Mouse (Mus musculus): ENCODE measurements at regions not wholly inside any gene's neighbourhood (a gene's known extent, or its start where the extent isn't known, plus 50 kb on each side); places are given as distances from the start of the nearest gene placed in this dataset.

DNA sequence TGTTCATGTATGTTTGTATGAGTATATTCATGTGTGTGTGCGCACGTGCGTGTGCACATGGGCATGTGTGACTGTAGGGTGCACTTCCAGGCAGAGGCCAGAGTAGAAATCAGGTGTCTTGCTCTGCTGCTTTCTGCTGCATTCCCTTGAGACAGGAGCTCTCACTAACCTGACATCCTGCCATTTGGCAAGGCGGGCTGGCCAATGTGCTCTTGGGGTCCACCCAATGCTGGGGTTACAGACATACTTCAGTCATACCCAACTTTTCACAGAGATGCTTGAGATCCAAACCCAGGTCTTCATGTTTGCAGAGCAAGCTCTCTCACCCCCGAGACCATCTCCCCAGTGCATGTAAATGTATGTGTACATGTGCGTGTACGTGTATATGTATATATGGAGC is 120.2 kb upstream of the Mvb12b start:
- Histone ChIP-seq H3K27me3 (ENCODE audit: insufficient read depth, low read length) (no peaks in the 10 kb centered on the region), H3K4me1 (ENCODE audit: insufficient read depth, low read depth, low read length) (no peaks in the 10 kb centered on the region), H3K9me3 (replicated peaks) (no peaks in the 10 kb centered on the region), H3K36me3 (replicated peaks) (no peaks in the 10 kb centered on the region), H3K4me3 (ENCODE audit: low read depth, low read length) (no peak overlapping the region)
- ATAC-seq (ENCODE audit: extremely low read depth, insufficient number of reproducible peaks, low FRiP score, poor library complexity, severe bottlenecking) (no peak), DNase-seq (ENCODE audit: low spot score) (no peak)
- TF ChIP-seq TAL1 (conservative IDR thresholded peaks at IDR 0.05; ENCODE audit: low read depth, low read length), result no peak
- no peak for TF ChIP-seq GATA1 (IDR thresholded peaks at IDR 0.05; ENCODE audit: borderline replicate concordance, low read length)
- no peak for TF ChIP-seq POLR2AphosphoS5 (IDR thresholded peaks at IDR 0.05; ENCODE audit: insufficient replicate concordance, low read depth, low read length)
- TF ChIP-seq CTCF (IDR thresholded peaks at IDR 0.05; ENCODE audit: low read depth, low read length), result no peak
- TF ChIP-seq GATA2 (IDR thresholded peaks at IDR 0.05; ENCODE audit: borderline replicate concordance, low read depth, low read length), result no peak

DNA sequence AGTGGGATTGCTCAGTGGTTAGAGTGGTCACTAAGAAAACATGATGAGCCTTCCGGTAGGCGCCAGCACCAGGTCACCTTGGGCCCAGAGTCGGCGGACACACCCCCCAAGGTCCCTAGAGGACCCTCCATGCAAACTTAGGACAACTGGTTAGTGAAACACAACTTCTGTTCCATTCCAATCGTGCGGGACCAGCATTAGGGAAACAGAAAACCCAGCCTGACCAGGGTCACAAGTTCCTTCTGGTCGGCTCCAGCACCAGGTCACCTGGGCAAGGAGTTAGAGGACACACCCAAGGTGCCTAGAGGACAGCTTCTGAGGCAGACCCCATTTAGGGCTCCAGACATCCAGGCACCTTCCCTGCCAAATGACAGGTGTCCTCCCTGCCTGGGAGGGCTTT is 109.4 kb upstream of the Mvb12b start:
- Histone ChIP-seq H3K9me3 (replicated peaks) (no peaks in the 10 kb centered on the region), H3K36me3 (replicated peaks) (no peaks in the 10 kb centered on the region), H3K4me1 (ENCODE audit: insufficient read depth, low read depth, low read length) (no peaks in the 10 kb centered on the region), H3K4me3 (ENCODE audit: low read depth, low read length) (no peak overlapping the region), H3K27me3 (ENCODE audit: insufficient read depth, low read length) (peaks cover 4% of the 10 kb centered on the region; the same call in 1 of the 2 replicates)
- ATAC-seq (ENCODE audit: extremely low read depth, insufficient number of reproducible peaks, low FRiP score, poor library complexity, severe bottlenecking), result no peak
- TF ChIP-seq TAL1 (conservative IDR thresholded peaks at IDR 0.05; ENCODE audit: low read depth, low read length), result no peak
- TF ChIP-seq POLR2AphosphoS5 (IDR thresholded peaks at IDR 0.05; ENCODE audit: insufficient replicate concordance, low read depth, low read length), result no peak
- no peak for TF ChIP-seq CTCF (IDR thresholded peaks at IDR 0.05; ENCODE audit: low read depth, low read length)
- no peak for TF ChIP-seq GATA2 (IDR thresholded peaks at IDR 0.05; ENCODE audit: borderline replicate concordance, low read depth, low read length)
- TF ChIP-seq GATA1 (IDR thresholded peaks at IDR 0.05; ENCODE audit: borderline replicate concordance, low read length), result no peak
- no peak for DNase-seq (ENCODE audit: low spot score)

DNA sequence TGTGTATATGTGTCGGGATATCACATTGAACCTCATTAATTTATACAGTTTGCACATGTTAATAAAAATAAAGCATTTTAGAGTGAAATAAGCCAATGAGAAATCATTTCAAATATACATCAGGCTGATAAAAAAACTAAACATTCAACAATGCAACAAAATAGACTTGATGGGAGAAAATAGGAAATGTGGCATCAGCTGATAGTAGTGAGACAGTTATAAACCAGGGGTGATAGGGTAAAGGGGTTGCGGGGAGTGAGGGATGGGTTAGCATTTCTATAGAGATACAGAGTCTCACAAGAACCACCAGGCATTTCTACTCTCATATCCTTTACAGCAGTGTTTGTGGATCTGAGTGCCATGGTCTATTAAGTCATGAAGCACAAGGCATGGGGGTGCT is 108.6 kb upstream of the Mvb12b start:
- H3K4me3 ChIP-seq (ENCODE audit: low read depth, low read length), result no peak overlapping the region
- no peak for TF ChIP-seq TAL1 (conservative IDR thresholded peaks at IDR 0.05; ENCODE audit: low read depth, low read length)
- no peak for TF ChIP-seq GATA2 (IDR thresholded peaks at IDR 0.05; ENCODE audit: borderline replicate concordance, low read depth, low read length)
- no peak for TF ChIP-seq GATA1 (IDR thresholded peaks at IDR 0.05; ENCODE audit: borderline replicate concordance, low read length)
- TF ChIP-seq POLR2AphosphoS5 (IDR thresholded peaks at IDR 0.05; ENCODE audit: insufficient replicate concordance, low read depth, low read length), result no peak
- TF ChIP-seq CTCF (IDR thresholded peaks at IDR 0.05; ENCODE audit: low read depth, low read length), result no peak
- no peaks in the 10 kb centered on the region for H3K4me1 ChIP-seq (ENCODE audit: insufficient read depth, low read depth, low read length)
- DNase-seq (ENCODE audit: low spot score) (no peak), ATAC-seq (ENCODE audit: extremely low read depth, insufficient number of reproducible peaks, low FRiP score, poor library complexity, severe bottlenecking) (no peak)
- no peaks in the 10 kb centered on the region for H3K36me3 ChIP-seq (replicated peaks)
- no peaks in the 10 kb centered on the region for H3K9me3 ChIP-seq (replicated peaks)
- peaks cover 4% of the 10 kb centered on the region; the same call in 1 of the 2 replicates for H3K27me3 ChIP-seq (ENCODE audit: insufficient read depth, low read length)

DNA sequence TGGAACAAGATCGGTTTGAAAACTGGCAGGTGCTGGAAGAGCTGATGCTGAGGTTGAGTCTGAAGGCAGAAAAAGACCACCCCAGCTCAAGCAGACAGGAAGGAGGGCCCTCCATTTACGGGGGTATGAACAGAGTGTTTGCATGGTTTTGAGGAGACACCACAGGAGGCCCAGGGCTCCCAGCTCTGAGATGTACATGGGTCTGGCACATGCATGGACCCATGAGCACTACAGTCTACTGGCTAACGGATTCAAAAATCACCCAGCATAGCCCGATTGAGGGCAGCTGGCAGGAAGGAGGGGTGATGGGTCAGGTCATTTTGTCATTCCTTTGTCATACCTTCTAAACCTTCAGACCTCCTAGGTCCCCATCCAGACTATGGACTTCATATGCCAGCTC is 103.6 kb upstream of the Mvb12b start:
- H3K4me1 ChIP-seq (ENCODE audit: insufficient read depth, low read depth, low read length), result no peaks in the 10 kb centered on the region
- H3K36me3 ChIP-seq (replicated peaks), result no peaks in the 10 kb centered on the region
- H3K9me3 ChIP-seq (replicated peaks), result no peaks in the 10 kb centered on the region
- ATAC-seq (ENCODE audit: extremely low read depth, insufficient number of reproducible peaks, low FRiP score, poor library complexity, severe bottlenecking) (no peak), DNase-seq (ENCODE audit: low spot score) (no peak)
- no peak for TF ChIP-seq CTCF (IDR thresholded peaks at IDR 0.05; ENCODE audit: low read depth, low read length)
- TF ChIP-seq POLR2AphosphoS5 (IDR thresholded peaks at IDR 0.05; ENCODE audit: insufficient replicate concordance, low read depth, low read length), result no peak
- TF ChIP-seq GATA1 (IDR thresholded peaks at IDR 0.05; ENCODE audit: borderline replicate concordance, low read length), result no peak
- no peak for TF ChIP-seq TAL1 (conservative IDR thresholded peaks at IDR 0.05; ENCODE audit: low read depth, low read length)
- TF ChIP-seq GATA2 (IDR thresholded peaks at IDR 0.05; ENCODE audit: borderline replicate concordance, low read depth, low read length), result no peak
- H3K4me3 ChIP-seq (ENCODE audit: low read depth, low read length), result no peak overlapping the region
- peaks cover 14% of the 10 kb centered on the region for H3K27me3 ChIP-seq (ENCODE audit: insufficient read depth, low read length)

DNA sequence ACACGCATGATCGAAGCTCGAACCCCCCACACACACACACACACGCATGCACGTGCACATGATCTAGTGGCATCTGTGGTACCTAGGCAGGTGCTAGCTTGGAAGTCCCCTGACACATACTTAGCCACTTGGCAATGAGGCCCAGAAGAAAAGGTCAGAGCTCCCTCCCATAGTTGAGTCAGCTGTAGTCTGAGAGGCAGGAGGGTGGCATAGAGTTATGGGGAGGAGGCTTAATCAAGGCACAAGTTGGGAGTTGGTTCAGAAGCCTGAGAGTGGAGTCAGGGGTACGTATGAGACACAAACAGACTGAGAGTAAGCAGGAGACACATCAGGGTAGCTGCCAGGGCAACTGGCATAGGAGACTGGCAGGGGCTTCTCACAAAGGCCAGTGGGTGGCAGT is 103.0 kb upstream of the Mvb12b start:
- no peak for ATAC-seq (ENCODE audit: extremely low read depth, insufficient number of reproducible peaks, low FRiP score, poor library complexity, severe bottlenecking)
- no peaks in the 10 kb centered on the region for H3K9me3 ChIP-seq (replicated peaks)
- H3K27me3 ChIP-seq (ENCODE audit: insufficient read depth, low read length), result peaks cover 14% of the 10 kb centered on the region
- H3K4me1 ChIP-seq (ENCODE audit: insufficient read depth, low read depth, low read length), result no peaks in the 10 kb centered on the region
- no peaks in the 10 kb centered on the region for H3K36me3 ChIP-seq (replicated peaks)
- DNase-seq (ENCODE audit: low spot score), result no peak
- TF ChIP-seq CTCF (IDR thresholded peaks at IDR 0.05; ENCODE audit: low read depth, low read length) (no peak), POLR2AphosphoS5 (IDR thresholded peaks at IDR 0.05; ENCODE audit: insufficient replicate concordance, low read depth, low read length) (no peak), GATA2 (IDR thresholded peaks at IDR 0.05; ENCODE audit: borderline replicate concordance, low read depth, low read length) (no peak)
- no peak overlapping the region for H3K4me3 ChIP-seq (ENCODE audit: low read depth, low read length)

DNA sequence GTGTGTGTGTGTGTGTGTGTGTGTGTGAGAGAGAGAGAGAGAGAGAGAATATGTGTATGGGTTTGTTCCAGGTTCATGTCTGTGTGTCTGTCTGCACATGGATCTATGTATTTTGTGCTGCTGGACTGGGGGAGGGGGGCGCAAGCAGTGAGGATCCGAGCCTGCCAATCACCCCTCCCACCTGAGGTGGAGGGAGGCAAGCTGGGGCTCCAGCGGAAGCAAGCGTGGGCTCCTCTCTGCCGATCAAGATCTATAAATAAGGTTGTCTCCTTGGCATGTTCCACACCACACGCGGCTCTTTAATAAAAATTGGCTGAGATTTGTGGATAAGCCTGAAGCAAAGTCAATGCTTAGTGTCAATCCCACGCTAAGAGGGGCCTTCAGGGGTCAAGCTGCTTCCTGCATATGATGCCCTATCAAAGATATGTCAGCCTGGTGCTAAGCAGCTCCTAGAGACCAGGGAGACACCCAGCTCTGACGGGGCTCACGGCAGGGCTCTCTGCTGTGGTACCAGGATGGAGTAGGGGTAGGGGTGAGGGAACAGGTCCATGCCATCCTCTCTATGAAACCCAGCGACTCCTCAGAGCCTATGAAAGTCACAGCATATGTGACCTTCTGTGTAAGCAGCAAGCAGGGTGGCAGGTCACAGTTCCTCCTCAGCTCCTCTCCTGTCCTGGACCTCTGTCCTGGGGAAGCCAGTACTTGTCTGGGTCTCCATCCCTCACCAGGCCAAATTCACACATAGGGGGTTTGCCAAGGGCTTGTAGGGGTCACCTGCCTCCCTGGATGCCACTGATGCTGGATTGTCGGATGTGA is 102.0 kb upstream of the Mvb12b start:
- DNase-seq (ENCODE audit: low spot score) (no peak), ATAC-seq (ENCODE audit: extremely low read depth, insufficient number of reproducible peaks, low FRiP score, poor library complexity, severe bottlenecking) (no peak)
- H3K4me1 ChIP-seq (ENCODE audit: insufficient read depth, low read depth, low read length), result no peaks in the 10 kb centered on the region
- H3K4me3 ChIP-seq (ENCODE audit: low read depth, low read length), result no peak overlapping the region
- H3K36me3 ChIP-seq (replicated peaks), result no peaks in the 10 kb centered on the region
- no peak for TF ChIP-seq GATA2 (IDR thresholded peaks at IDR 0.05; ENCODE audit: borderline replicate concordance, low read depth, low read length)
- TF ChIP-seq POLR2AphosphoS5 (IDR thresholded peaks at IDR 0.05; ENCODE audit: insufficient replicate concordance, low read depth, low read length), result no peak
- TF ChIP-seq CTCF (IDR thresholded peaks at IDR 0.05; ENCODE audit: low read depth, low read length), result no peak
- TF ChIP-seq GATA1 (IDR thresholded peaks at IDR 0.05; ENCODE audit: borderline replicate concordance, low read length), result no peak
- TF ChIP-seq TAL1 (conservative IDR thresholded peaks at IDR 0.05; ENCODE audit: low read depth, low read length), result no peak
- no peaks in the 10 kb centered on the region for H3K9me3 ChIP-seq (replicated peaks)
- H3K27me3 ChIP-seq (ENCODE audit: insufficient read depth, low read length), result peaks cover 16% of the 10 kb centered on the region
